In the genomic region with DNA sequence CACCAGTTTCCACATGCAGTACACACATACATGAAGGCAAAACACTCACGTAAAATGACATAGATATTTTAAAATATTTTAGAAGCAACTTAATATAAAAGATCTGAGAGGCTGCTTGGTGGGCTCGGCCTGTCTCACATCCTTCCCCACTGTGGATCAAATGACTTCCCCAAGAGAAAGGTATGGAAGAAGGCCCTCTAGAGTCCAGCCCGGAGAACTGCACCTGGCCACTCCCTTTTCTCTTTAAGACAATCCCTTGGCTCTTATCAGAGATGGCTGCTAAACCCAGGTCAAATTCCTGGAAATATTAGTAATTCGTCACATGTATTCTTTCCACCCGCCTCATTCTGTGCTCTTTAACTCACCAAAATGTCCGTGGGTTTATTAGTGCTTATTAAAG, we compare ENCODE assay signal across 37 mouse cellular contexts. TPM values are rescaled to one million over a fixed set of nuclear protein-coding genes. Genes with fewer than 3 reads are reported as not detected.
DNase-seq lines count a peak whose midpoint lies in the region; ATAC-seq and TF ChIP-seq lines count a peak whose summit lies in the region.
"Had no signal": no experiment of that assay in that cellular context is flagged by ENCODE, and none has a peak within 500 bp of the region (broad histone marks: within the 10 kb centered on the region; RNA-seq: fewer than 3 reads in every experiment).

No protein-coding gene starts in this region.

- TF ChIP-seq CTCF in kidney, adult 2 months (conservative IDR thresholded peaks at IDR 0.05; ENCODE audit: insufficient read depth, insufficient read length, low read depth, low read length): 0 out of 2 replicates have a peak, but pooled peaks have one; percentile 7

- peaks cover 13% of the 10 kb centered on the region; the same call in 1 of the 2 replicates for H3K4me1 ChIP-seq in kidney, adult 2 months (ENCODE audit: control insufficient read depth, insufficient read depth, low read length)
- peaks cover 16% of the 10 kb centered on the region for H3K4me1 ChIP-seq in kidney, embryonic 16.5 days (ENCODE audit: insufficient read depth, low read length)
- H3K4me1 ChIP-seq in ES-E14 (ENCODE audit: control insufficient read depth in 2 of 2, insufficient read depth in 2 of 2, low read length in 2 of 2, poor library complexity in 1 of 2): peaks cover 0 to 18% of the 10 kb centered on the region in 2 experiments; a peak in 1 of 4 replicates

- WGBS in kidney, adult 2 months: 70% methylated on average over 6 of the region's 6 CpGs
- 66% methylated on average over 6 of the region's 6 CpGs for WGBS in kidney, embryonic 16.5 days

- H3K9ac ChIP-seq in kidney, embryonic 16.5 days (replicated peaks; ENCODE audit: low read length): no peak overlapping the region
- H3K9ac ChIP-seq in ES-E14 (ENCODE audit: insufficient read depth, low read depth, low read length, poor library complexity, severe bottlenecking): no peak overlapping the region
- H3K9ac ChIP-seq: embryonic facial prominence, embryonic 12.5 days; forebrain, embryonic 15.5 days; hindbrain, embryonic 12.5 days; kidney, embryonic 15.5 days; liver, embryonic 14.5 days; midbrain, embryonic 13.5 days; stomach, embryonic 15.5 days had no signal

- no peaks in the 10 kb centered on the region for H3K9me3 ChIP-seq in kidney, embryonic 16.5 days (ENCODE audit: low read length)
- no peaks in the 10 kb centered on the region for H3K9me3 ChIP-seq in ES-E14 (ENCODE audit: control insufficient read depth, insufficient read depth, low read depth, low read length)
- H3K9me3 ChIP-seq: embryonic facial prominence, embryonic 12.5 days; forebrain, embryonic 15.5 days; hindbrain, embryonic 12.5 days; kidney, embryonic 15.5 days; midbrain, embryonic 13.5 days; neural tube, embryonic 13.5 days; stomach, embryonic 15.5 days had no signal

- TF ChIP-seq POLR2A in kidney, adult 2 months (IDR thresholded peaks at IDR 0.05; ENCODE audit: low read depth, low read length): no peak

- in situ Hi-C loops in ES-E14 (cut with MboI; ENCODE audit: low sequenced_read_pairs in 2 of 2, unreplicated experiment in 2 of 2): no loop called here

- no peaks in the 10 kb centered on the region for H3K36me3 ChIP-seq in kidney, adult 2 months (ENCODE audit: control insufficient read depth, insufficient read depth, low read length)
- H3K36me3 ChIP-seq in kidney, embryonic 16.5 days (ENCODE audit: insufficient read depth, low read length): no peaks in the 10 kb centered on the region
- no peaks in the 10 kb centered on the region for H3K36me3 ChIP-seq in ES-E14 (ENCODE audit: control insufficient read depth, insufficient read depth, low read length, poor library complexity, severe bottlenecking)
- H3K36me3 ChIP-seq: embryonic facial prominence, embryonic 12.5 days; forebrain, embryonic 15.5 days; hindbrain, embryonic 12.5 days; kidney, embryonic 15.5 days; midbrain, embryonic 13.5 days; neural tube, embryonic 13.5 days; stomach, embryonic 15.5 days had no signal

- no peak for ATAC-seq in kidney, embryonic 16.5 days (ENCODE audit: low FRiP score, low TSS enrichment)
- ATAC-seq: activated CD4-positive, CD25-positive, alpha-beta regulatory T cell, adult 4 months; forebrain, embryonic 15.5 days; midbrain, embryonic 13.5 days had no signal

- H3K4me2 ChIP-seq in kidney, embryonic 16.5 days (replicated peaks; ENCODE audit: low read depth, low read length): no peak overlapping the region
- H3K4me2 ChIP-seq: stomach, embryonic 15.5 days had no signal

- H3K27me3 ChIP-seq in kidney, adult 2 months (replicated peaks; ENCODE audit: control insufficient read depth, insufficient read depth, low read length): no peaks in the 10 kb centered on the region
- H3K27me3 ChIP-seq in kidney, embryonic 16.5 days (ENCODE audit: insufficient read depth, low read length): no peaks in the 10 kb centered on the region
- H3K27me3 ChIP-seq: embryonic facial prominence, embryonic 12.5 days; forebrain, embryonic 15.5 days; hindbrain, embryonic 12.5 days; kidney, embryonic 15.5 days; midbrain, embryonic 13.5 days; neural tube, embryonic 13.5 days; stomach, embryonic 15.5 days had no signal

- no peak overlapping the region for H3K4me3 ChIP-seq in kidney, adult 2 months (ENCODE audit: insufficient read depth, low read depth, low read length)
- no peak overlapping the region for H3K4me3 ChIP-seq in kidney, embryonic 16.5 days (ENCODE audit: low read length)
- no peak overlapping the region for H3K4me3 ChIP-seq in ES-E14 (ENCODE audit: insufficient read depth in 1 of 2, low read depth in 1 of 2, low read length in 2 of 2, poor library complexity in 1 of 2, severe bottlenecking in 1 of 2)
- H3K4me3 ChIP-seq: embryonic facial prominence, embryonic 12.5 days; stomach, embryonic 15.5 days had no signal

- no peak overlapping the region for H3K27ac ChIP-seq in kidney, adult 2 months (ENCODE audit: insufficient read depth, low read depth, low read length)
- H3K27ac ChIP-seq in kidney, embryonic 16.5 days (ENCODE audit: low read length): no peak overlapping the region
- no peak overlapping the region for H3K27ac ChIP-seq in ES-E14 (ENCODE audit: insufficient read depth, low read depth, low read length, poor library complexity, severe bottlenecking)
- H3K27ac ChIP-seq: embryonic facial prominence, embryonic 12.5 days; forebrain, embryonic 15.5 days; hindbrain, embryonic 12.5 days; kidney, embryonic 15.5 days; liver, embryonic 14.5 days; midbrain, embryonic 13.5 days; neural tube, embryonic 13.5 days; stomach, embryonic 15.5 days had no signal

- DNase-seq in kidney, adult 2 months: no peak
- DNase-seq in ES-E14 (ENCODE audit: low read depth, low spot score): peak; percentile 45
- DNase-seq in c-Kit-positive CD71-positive TER-119-negative erythroid progenitor cells, embryonic 14.5 days (ENCODE audit: low read depth): peak; percentile 15
- no peak for DNase-seq in urinary bladder, adult 18-20 months (ENCODE audit: low spot score in 2 of 2)
- DNase-seq in layer of hippocampus, adult 11-12 months (ENCODE audit: low spot score): no peak
- no peak for DNase-seq in spleen, adult 12 weeks (ENCODE audit: low spot score)
- DNase-seq: adrenal gland, adult 2 months; cerebellum, adult 11 months; cerebellum, adult 9-11 months; embryo, embryonic 11 days; gastrocnemius, postnatal 25 days; heart, adult 18-20 months; heart, postnatal 36 days; kidney, adult 11 months; kidney, postnatal 36 days; liver; lung, adult 2 months; lung, postnatal 36 days; thymus, postnatal 14 days had no signal

TF ChIP-seq in ES-E14, 5 proteins besides CTCF, POLR2A, EP300 and RAD21:
- TF ChIP-seq MAFK (IDR thresholded peaks at IDR 0.05; ENCODE audit: insufficient read depth, low read depth, low read length) (no peak), ZC3H11A (IDR thresholded peaks at IDR 0.05; ENCODE audit: borderline replicate concordance, low read depth, low read length) (no peak), HCFC1 (IDR thresholded peaks at IDR 0.05; ENCODE audit: borderline replicate concordance, insufficient read depth, low read length) (no peak), CHD2 (IDR thresholded peaks at IDR 0.05; ENCODE audit: low read depth, low read length) (no peak), ZNF384 (IDR thresholded peaks at IDR 0.05; ENCODE audit: low read depth, low read length) (no peak)

RNA-seq across cellular contexts. Expression of gene Slc2a5, which starts 0.9 kb away (rescaled TPM):
- polyA plus RNA-seq in kidney, adult 2 months (2012; rRNA removed): 181 and 266 TPM in 2 replicates
- 2.2 and 2.5 TPM in 2 replicates for polyA plus RNA-seq in kidney, embryonic 16.5 days (2015; fragmentation: Nextera tagmentation; extraction: Ambion mirVana)
- 2.4 and 3.2 TPM in 2 replicates for total RNA-seq in ES-E14 (2012; rRNA removed)
- total RNA-seq: gastrocnemius, adult 18-20 months; megakaryocyte-erythroid progenitor cell, adult 5-6 weeks had no signal
- polyA plus RNA-seq: activated CD4-positive, CD25-positive, alpha-beta regulatory T cell, adult 4 months had no signal

RNA-seq across cellular contexts. Expression of gene Slc2a7, which starts 30.6 kb away (rescaled TPM):
- 0.64 and 1.3 TPM in 2 replicates for polyA plus RNA-seq in kidney, adult 2 months (2012; rRNA removed)
- not detected in 2 replicates for polyA plus RNA-seq in kidney, embryonic 16.5 days (2015; fragmentation: Nextera tagmentation; extraction: Ambion mirVana)
- total RNA-seq in ES-E14 (2012; rRNA removed): 2.5 and 2.6 TPM in 2 replicates
- total RNA-seq: adrenal gland, adult 2 months; adrenal gland, postnatal 4 days; gastrocnemius, adult 18-20 months; gastrocnemius, postnatal 25 days; heart, adult 18-20 months; heart, postnatal 36 days; layer of hippocampus, adult 8-10 months; megakaryocyte-erythroid progenitor cell, adult 5-6 weeks had no signal
- polyA plus RNA-seq: activated CD4-positive, CD25-positive, alpha-beta regulatory T cell, adult 4 months; adrenal gland, adult 2 months; embryonic facial prominence, embryonic 12.5 days; forebrain, embryonic 15.5 days; frontal cortex, adult 2 months; heart, embryonic 11.5 days; heart, embryonic 16.5 days; hindbrain, embryonic 12.5 days; kidney, embryonic 15.5 days; limb, embryonic 11.5 days; lung, adult 2 months; midbrain, embryonic 13.5 days; neural tube, embryonic 13.5 days had no signal

RNA-seq across cellular contexts. Expression of gene Gpr157, which starts 31.0 kb away (rescaled TPM):
- polyA plus RNA-seq in kidney, adult 2 months (2012; rRNA removed): 0.76 and 1.2 TPM in 2 replicates
- polyA plus RNA-seq in kidney, embryonic 16.5 days (2015; fragmentation: Nextera tagmentation; extraction: Ambion mirVana): 0.40 and 0.51 TPM in 2 replicates
- total RNA-seq in ES-E14 (2012; rRNA removed): 0.58 and 0.71 TPM in 2 replicates

Comparison
In these comparisons a context has a peak if more than half of its experiments do, and no peak if none do; other contexts are left out.
1. RNA of gene Slc2a5, which starts 0.9 kb away (polyA plus RNA-seq): 181 to 266 TPM in kidney, adult 2 months; 2.2 to 2.5 TPM in kidney, embryonic 16.5 days; every median in the first group is over 10 times any median in the second.
2. DNase-seq: peak in ES-E14 (single experiment) and c-Kit-positive CD71-positive TER-119-negative erythroid progenitor cells, embryonic 14.5 days (single experiment); none in kidney, adult 2 months (single experiment), urinary bladder, adult 18-20 months (0 of 2), layer of hippocampus, adult 11-12 months (single experiment) and spleen, adult 12 weeks (single experiment).